Mouse (Mus musculus) megakaryocyte progenitor cell, adult 5-6 weeks (primary cell): ENCODE measurements around the gene Hk3. TPM values are rescaled to one million over a fixed set of nuclear protein-coding genes. Genes with fewer than 3 reads are reported as not detected.

Experiments
- ATAC-seq: replicated peaks from 2 replicates; pipeline ENCODE4 v1.8.0; 2016; ENCODE audit warnings: mild to moderate bottlenecking, moderate TSS enrichment, inconsistent platforms; ENCODE audit not compliant: poor library complexity
- total RNA-seq, 2 experiments: library from RNA; stranded (forward) in 1 of 2; stranded (reverse) in 1 of 2; fragments of 157-497, 149-512 nt in 1 of 2; fragments of 200-1000 nt in 1 of 2; gene quantifications; 2 replicates each; pipeline versions ENCODE4 v1.2.3 to v1.2.4; 2015 to 2017

Hk3 gene
- total RNA-seq, 2 experiments from 2014 or later, result 84.9 to 179 TPM

GRCm38 (mm10) chr13:55004646-55005045 lies 16.5 kb downstream of the Hk3 start:
- ATAC-seq, result peak; percentile 21; the same call in 1 of the 2 replicates

- ATAC-seq, result no peak
Measured at GRCm38 (mm10) chr13:55002090-55002489, 19.1 kb downstream of the Hk3 start.

GRCm38 (mm10) chr13:55000433-55000832 lies 20.8 kb downstream of the Hk3 start:
- no peak for ATAC-seq

- ATAC-seq, result no peak
Measured at GRCm38 (mm10) chr13:54997568-54997967, 23.6 kb downstream of the Hk3 start.

- ATAC-seq, result no peak
Measured at GRCm38 (mm10) chr13:54995161-54995560, 26.0 kb downstream of the Hk3 start.

GRCm38 (mm10) chr13:54994576-54994975 lies 26.6 kb downstream of the Hk3 start:
- ATAC-seq, result no peak

GRCm38 (mm10) chr13:54992215-54992614 lies 29.0 kb downstream of the Hk3 start:
- ATAC-seq, result no peak

GRCm38 (mm10) chr13:54988181-54988760 lies 32.9 kb downstream of the Hk3 start:
- ATAC-seq, result 0 out of 2 replicates have a peak, but pooled peaks have one; percentile 9

GRCm38 (mm10) chr13:54987405-54987804 lies 33.8 kb downstream of the Hk3 start:
- no peak for ATAC-seq

GRCm38 (mm10) chr13:54983614-54984013 lies 37.6 kb downstream of the Hk3 start:
- ATAC-seq, result no peak

GRCm38 (mm10) chr13:54983001-54983400 lies 38.2 kb downstream of the Hk3 start:
- ATAC-seq, result 0 out of 2 replicates have a peak, but pooled peaks have one; percentile 42

- ATAC-seq, result no peak
Measured at GRCm38 (mm10) chr13:54980957-54981356, 40.2 kb downstream of the Hk3 start.

- no peak for ATAC-seq
Measured at GRCm38 (mm10) chr13:54978804-54979203, 42.4 kb downstream of the Hk3 start.

GRCm38 (mm10) chr13:54975546-54975945 lies 45.6 kb downstream of the Hk3 start:
- ATAC-seq, result no peak

- peak; percentile 88 for ATAC-seq
Measured at GRCm38 (mm10) chr13:54970521-54971247, 50.5 kb downstream of the Hk3 start.

- ATAC-seq, result no peak
Measured at GRCm38 (mm10) chr13:54969513-54969912, 51.7 kb downstream of the Hk3 start.

- ATAC-seq, result no peak
Measured at GRCm38 (mm10) chr13:54968636-54969035, 52.5 kb downstream of the Hk3 start.

- ATAC-seq, result no peak
Measured at GRCm38 (mm10) chr13:54967501-54967900, 53.7 kb downstream of the Hk3 start.

GRCm38 (mm10) chr13:54965256-54965655 lies 55.9 kb downstream of the Hk3 start:
- ATAC-seq, result no peak

GRCm38 (mm10) chr13:54960491-54960890 lies 60.7 kb downstream of the Hk3 start:
- no peak for ATAC-seq

- ATAC-seq, result no peak
Measured at GRCm38 (mm10) chr13:54959842-54960241, 61.3 kb downstream of the Hk3 start.

GRCm38 (mm10) chr13:54959059-54959701 lies 62.0 kb downstream of the Hk3 start:
- no peak for ATAC-seq
